Mouse (Mus musculus): ENCODE results near the gene Ccpg1.

The Ccpg1 gene

GRCm38 (mm10) chr9:72996167-72996566 lies 10.9 kb downstream of the Ccpg1 start:
- DNase-seq (ENCODE audit: low spot score), result no peak

GRCm38 (mm10) chr9:72996806-72997205 lies 11.6 kb downstream of the Ccpg1 start:
- no peak for DNase-seq (ENCODE audit: low spot score)

DNA sequence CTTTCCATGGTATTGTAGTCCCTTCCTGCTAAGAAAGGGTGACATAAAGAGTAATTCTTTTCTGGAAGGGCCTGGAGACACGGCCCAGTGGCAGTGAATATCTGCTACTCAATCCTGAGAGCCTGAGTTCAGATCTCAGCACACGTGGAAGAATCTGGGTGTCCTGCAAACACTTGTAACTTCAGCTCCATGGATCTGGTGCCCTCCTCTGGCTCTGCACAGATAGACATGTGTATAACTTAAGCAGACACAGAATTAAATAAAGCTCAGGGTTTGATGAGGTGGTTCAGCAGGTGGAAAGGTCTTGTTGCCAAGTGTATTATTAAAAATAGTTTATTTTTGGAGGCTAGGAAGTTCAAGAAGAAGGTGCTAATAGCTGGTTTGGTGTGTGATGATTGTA lies 15.3 kb downstream of the Ccpg1 start:
- DNase-seq (ENCODE audit: low spot score), result no peak

- no peak for DNase-seq (ENCODE audit: low spot score)
Observed at GRCm38 (mm10) chr9:73001314-73002011, 16.2 kb downstream of the Ccpg1 start.

DNA sequence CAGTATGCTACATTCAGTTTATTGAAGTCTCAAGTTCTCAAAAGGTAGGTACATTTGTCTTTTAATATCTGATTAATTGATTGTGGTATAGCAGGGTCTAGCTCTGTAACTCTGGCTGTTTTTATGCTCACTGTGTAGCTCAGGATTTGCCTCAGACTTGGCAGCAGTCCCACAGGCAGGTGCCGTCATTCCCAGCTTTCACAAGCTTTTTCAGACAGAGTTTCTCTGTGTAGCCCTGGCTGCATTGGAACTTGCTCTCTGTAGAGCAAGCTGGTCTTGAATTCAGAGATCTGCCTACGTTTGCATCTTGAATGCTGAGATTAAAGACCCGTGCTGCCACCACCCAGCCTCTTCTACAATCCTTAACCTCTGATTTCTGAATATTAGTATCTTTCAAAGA lies 16.9 kb downstream of the Ccpg1 start:
- no peak for DNase-seq (ENCODE audit: low spot score)

DNA sequence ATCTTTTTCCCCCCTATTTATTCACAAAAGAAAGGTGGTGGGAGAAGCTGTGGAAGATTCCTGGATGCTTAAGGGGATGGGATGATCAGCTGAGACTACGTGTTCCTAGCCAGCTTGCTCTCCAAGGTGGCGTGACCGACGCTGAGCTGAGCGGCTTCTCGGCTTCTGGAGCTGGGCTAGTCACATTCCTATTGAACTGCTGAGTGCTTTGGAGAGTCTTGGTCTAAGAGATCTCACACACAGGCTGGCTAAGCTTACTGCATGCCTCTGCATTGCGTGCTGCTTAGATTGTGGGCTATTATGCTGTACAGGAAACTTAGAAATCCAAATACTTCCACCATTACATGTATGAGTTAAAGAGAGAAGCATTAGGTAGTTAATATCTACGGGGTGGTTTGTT lies 18.8 kb downstream of the Ccpg1 start:
- no peak for DNase-seq (ENCODE audit: low spot score)

DNA sequence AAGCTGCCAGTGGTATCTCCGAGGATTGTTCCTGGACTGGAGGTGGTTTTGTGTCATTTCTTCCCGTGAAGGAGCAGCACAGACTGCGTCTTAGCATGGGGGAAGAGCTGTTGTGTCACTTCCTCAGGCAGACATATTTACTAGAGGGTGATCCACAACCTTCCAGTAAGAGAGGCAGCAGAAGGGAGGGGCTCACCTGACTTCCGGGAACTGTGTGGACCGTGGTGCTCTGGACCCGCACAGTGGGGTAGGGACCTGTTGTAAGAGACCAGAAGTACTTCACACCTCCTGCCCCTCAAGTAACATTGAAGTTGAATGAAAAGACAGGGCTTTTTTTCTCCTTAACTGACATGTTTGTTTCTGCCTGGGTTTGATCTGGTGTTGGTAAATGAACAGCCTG lies 19.9 kb downstream of the Ccpg1 start:
- no peak for DNase-seq (ENCODE audit: low spot score)

DNA sequence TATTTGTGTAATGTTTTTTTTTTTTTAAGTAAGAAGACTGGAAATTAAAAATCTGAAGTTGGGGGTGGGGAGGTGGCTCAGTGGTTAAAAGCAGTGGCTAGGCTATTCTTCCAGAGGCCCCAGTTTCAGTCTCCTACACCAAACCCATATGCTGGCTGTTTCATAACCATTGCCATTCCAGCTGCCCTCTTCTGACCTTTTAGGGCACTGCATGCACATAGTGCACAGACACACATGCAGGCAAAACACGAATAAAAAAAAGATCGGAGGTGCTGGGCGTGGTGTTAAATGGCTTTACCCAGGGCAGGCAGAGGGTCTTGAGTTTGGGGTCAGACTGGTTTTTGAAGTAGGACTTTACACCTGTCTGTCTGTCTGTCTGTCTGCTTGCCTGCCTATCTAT lies 20.9 kb downstream of the Ccpg1 start:
- DNase-seq (ENCODE audit: low spot score), result no peak

- no peak for DNase-seq (ENCODE audit: low spot score)
Observed at GRCm38 (mm10) chr9:73008384-73008783, 23.2 kb downstream of the Ccpg1 start.

GRCm38 (mm10) chr9:73012629-73013028 lies 27.4 kb downstream of the Ccpg1 start:
- no peak for DNase-seq (ENCODE audit: low spot score)

DNA sequence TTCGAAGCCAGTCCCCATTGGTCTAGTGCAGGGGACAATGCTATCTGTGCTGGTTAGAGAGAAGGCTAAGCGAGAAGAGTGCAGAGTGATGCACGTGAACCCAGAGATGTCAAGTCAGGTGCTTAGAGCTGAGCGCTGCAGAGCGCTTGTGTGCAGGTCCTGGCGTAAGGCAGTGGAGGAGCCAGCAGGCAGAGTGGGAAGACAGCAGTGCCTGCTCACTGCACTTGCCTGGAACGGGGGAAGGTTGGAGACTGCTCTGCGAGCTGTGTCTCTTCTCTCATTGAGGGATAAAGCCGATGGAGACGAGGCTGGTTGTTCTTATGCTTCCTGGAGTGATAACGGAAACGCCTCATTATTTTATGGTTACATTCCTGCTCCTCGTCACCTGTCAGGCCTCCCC lies 29.5 kb downstream of the Ccpg1 start:
- DNase-seq (ENCODE audit: low spot score), result no peak

GRCm38 (mm10) chr9:73019841-73020240 lies 34.6 kb downstream of the Ccpg1 start:
- DNase-seq (ENCODE audit: low spot score), result no peak

DNA sequence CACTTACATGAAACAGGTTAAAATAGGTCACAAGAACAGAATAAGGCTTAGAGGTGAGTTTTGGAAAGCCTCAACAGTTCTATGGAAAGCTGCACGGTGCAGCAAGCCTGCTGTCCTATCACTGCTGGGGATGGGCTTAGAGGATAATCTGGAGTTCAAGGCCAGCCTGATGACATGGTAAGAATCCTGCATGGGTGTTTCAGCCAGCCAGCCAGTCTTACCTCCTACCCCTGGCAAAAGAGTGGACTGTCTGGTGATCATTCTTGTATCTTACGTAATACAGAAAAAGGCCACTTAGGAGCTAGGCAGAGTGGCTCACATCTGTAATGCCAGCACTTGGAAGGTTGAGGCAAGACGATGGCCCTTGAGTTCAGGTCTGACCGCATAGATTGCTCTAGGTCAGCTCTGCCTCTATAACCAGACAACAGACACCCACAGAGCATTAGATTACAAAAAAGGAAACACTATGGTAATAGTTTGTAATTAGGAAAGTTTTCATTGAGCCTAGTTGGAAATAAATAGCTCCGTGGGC lies 35.4 kb downstream of the Ccpg1 start:
- no peak for DNase-seq (ENCODE audit: low spot score)

GRCm38 (mm10) chr9:73025818-73026636 lies 40.8 kb downstream of the Ccpg1 start:
- no peak for DNase-seq (ENCODE audit: low spot score)

DNA sequence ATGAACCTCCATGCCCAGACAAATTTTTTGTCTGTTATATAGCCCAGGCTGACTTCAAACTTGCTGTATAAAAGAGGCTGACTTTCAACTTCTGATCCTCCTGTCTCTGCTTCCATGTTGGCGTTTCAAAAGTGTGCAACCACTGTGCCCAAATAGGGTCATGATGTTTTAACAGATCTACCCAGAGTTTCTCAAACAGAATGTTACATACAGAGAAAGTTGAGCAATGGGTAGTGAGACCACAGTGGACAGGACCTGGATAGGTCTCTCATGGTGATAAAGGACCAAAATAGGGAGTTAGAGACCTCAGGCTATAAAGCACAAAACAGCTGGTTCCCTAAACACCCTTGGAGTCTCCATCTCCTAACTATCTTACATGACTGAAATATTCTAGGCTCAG lies 45.2 kb downstream of the Ccpg1 start:
- no peak for DNase-seq (ENCODE audit: low spot score)

GRCm38 (mm10) chr9:73031421-73031820 lies 46.2 kb downstream of the Ccpg1 start:
- no peak for DNase-seq (ENCODE audit: low spot score)

DNA sequence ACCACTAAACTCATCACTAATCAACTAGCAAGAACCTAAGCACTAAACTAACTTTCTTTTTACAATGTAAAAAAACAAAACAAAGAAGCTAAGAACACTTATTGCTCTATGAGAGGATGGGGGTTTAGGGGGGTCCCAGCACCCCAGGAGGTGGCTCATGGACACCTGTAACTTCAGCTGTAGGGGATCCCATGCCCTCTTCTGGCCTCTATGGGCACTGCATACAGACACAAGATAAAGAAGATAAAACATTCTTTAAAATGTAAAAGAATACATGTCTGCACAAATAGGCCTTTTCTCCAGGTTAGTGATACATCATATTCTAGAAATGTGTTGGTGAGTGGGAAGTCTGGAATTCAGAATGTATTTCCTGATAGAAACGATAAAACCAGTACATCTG lies 48.2 kb downstream of the Ccpg1 start:
- DNase-seq (ENCODE audit: low spot score), result no peak

DNA sequence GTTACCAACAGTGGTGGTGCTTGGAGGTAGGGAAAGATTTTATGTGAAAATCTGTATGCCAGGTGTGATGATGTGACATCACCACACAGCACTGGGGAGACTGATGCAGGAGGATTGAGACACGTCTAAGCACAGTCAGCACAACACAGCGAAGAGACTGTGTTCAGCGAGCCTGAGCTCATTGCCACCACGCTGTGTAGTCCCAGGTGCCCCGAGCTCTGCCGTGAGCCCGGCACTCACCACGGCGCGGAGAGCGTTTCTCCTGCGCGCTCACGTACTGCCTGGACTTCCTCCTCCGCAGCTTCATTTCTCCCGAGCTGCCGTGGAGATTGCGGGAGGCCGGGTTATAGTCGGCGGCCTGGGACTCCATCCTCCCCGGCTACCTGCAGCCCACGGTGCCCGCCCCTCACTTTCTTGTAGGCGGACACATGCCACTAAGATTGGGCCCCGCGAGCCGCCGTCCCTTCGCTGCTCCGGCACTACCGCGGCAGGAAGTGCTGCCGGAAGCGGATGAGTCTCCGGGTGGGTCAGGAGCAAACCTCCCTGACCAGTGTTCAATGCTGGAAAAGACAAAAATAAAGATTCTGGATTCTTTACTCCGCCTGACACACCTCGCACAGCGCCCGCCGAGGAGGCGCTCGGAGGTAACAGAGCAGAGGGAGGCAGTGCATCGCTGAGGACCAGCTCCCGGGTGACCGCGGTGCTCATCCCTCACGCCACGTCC lies 54.2 kb downstream of the Ccpg1 start:
- DNase-seq (ENCODE audit: low spot score), result peak; percentile 87

GRCm38 (mm10) chr9:73040080-73040479 lies 54.9 kb downstream of the Ccpg1 start, which contains the start of gene Pigb:
Gene Pigb, minus strand, starts transcription at chr9:73040378.
- no peak for DNase-seq (ENCODE audit: low spot score)

DNA sequence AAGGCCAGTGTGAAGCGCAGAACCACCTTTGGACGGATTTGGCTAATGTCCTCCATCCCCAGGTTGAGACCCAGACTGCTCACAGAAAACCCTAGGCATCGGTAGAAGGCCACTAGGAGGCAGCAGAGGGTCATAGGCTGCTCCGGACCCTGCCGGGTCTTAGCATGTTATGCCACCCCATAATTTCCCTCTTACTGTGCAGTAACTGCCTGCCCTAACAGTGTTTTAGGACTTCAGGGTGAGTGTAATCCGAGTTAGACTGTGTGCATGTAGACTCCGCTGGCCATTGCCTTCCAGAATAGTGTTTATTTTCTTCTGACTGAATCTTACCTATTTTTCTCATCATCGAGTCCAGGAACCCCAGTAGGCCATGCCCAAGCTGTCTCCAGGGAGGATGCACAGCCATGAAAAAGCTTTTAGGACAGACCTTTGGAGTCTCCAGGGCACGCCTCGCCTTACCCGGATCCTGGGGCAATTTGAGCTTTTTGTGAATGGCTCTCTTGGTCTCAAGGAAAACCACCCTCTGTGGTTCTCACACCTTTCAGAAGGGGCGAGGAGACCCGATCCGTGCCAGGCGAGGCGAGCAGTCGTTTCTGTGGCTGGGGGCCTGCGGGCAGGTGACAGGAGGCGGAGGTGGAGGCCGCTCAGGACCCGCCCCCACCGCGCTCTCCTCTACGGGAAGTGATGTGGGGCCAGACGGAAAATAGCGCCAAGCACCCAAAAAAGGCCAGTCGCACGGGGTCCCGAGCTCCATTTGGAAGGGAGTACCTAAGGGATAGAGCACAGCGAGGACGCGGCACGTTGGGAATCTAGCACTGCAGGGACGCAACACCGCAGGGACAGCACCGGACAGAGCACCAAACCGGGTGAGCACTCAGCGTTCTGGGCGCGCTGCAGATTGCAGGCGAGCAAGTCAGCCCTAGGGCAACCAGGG lies 59.2 kb downstream of the Ccpg1 start, which contains the start of gene Rab27a:
Gene Rab27a, plus strand, starts transcription at position 709 of the 934 bp plus-strand sequence.
- DNase-seq (ENCODE audit: low spot score), result peak; percentile 71

- DNase-seq (ENCODE audit: low spot score), result no peak
Observed at GRCm38 (mm10) chr9:73045204-73045603, 60.0 kb downstream of the Ccpg1 start.

All from ovary, postnatal 14 days (tissue).